Mouse (Mus musculus) midbrain, embryonic 14.5 days (tissue): ENCODE measurements around the gene Gtf3c1. TPM values are rescaled to one million over a fixed set of nuclear protein-coding genes. Genes with fewer than 3 reads are reported as not detected.

Source experiments
- ATAC-seq: fragments of 200-750 bp; cut with Nextera tagmentation; 2 replicates; pipeline ENCODE4 v1.8.0; 2017; ENCODE audit warnings: moderate number of reproducible peaks, moderate library complexity; ENCODE audit not compliant: low FRiP score, low TSS enrichment
- DNase-seq: peaks from one replicate; pipeline ENCODE4 v3.0.0-alpha.2; 2015
- H3K27ac ChIP-seq: fragments of 300-500 bp; sonication (generic); replicated peaks from 2 replicates; pipeline ENCODE4 v1.5.1; 2014; ENCODE audit warnings: mild to moderate bottlenecking, low read depth, low read length, moderate library complexity
- H3K27me3 ChIP-seq: fragments of 300-500 bp; sonication (generic); 2 replicates; pipeline ENCODE4 v1.6.1; 2014; ENCODE audit warnings: low read length, control low read depth, mixed read lengths; ENCODE audit not compliant: control insufficient read depth, insufficient read depth
- H3K36me3 ChIP-seq: fragments of 300-500 bp; sonication (generic); 2 replicates; pipeline ENCODE4 v1.6.1; 2014; ENCODE audit warnings: low read length, control low read depth; ENCODE audit not compliant: control insufficient read depth, insufficient read depth
- H3K4me1 ChIP-seq: fragments of 300-500 bp; sonication (generic); 2 replicates; pipeline ENCODE4 v1.6.1; 2014; ENCODE audit warnings: mild to moderate bottlenecking, antibody characterized with exemption, low read length, control low read depth; ENCODE audit not compliant: control insufficient read depth, insufficient read depth
- H3K4me2 ChIP-seq: fragments of 300-500 bp; sonication (generic); 2 replicates; pipeline ENCODE4 v1.6.1; 2014; ENCODE audit warnings: mild to moderate bottlenecking, low read length, moderate library complexity
- H3K4me3 ChIP-seq: fragments of 300-500 bp; sonication (generic); replicated peaks from 2 replicates; pipeline ENCODE4 v1.5.1; 2014; ENCODE audit warnings: low read depth, low read length
- H3K9ac ChIP-seq: fragments of 300-500 bp; sonication (generic); replicated peaks from 2 replicates; pipeline ENCODE4 v1.6.1; 2014; ENCODE audit warnings: mild to moderate bottlenecking, low read length, moderate library complexity
- H3K9me3 ChIP-seq: fragments of 300-500 bp; sonication (generic); 2 replicates; pipeline ENCODE4 v1.6.1; 2016; ENCODE audit warnings: low read length, control low read depth, mixed read lengths; ENCODE audit not compliant: control insufficient read depth
- WGBS: fragments of 180-500 bp; shearing (Covaris S2); extraction: QIAGEN DNeasy Blood & Tissue Kit; methylation state at CpG from one replicate; pipeline ENCODE4 v1.1.7; 2014; 5-methylcytosine and 5-hydroxymethylcytosine counted together
- polyA plus RNA-seq: library from polyadenylated mRNA; unstranded; fragments of >200 nt; fragmentation: Nextera tagmentation; extraction: Ambion mirVana; gene quantifications from 2 replicates; pipeline ENCODE4 v1.2.1, GENCODE M21; 2014

The Gtf3c1 gene
- polyA plus RNA-seq, 1 experiment from 2014 or later = 47.1 TPM

DNA sequence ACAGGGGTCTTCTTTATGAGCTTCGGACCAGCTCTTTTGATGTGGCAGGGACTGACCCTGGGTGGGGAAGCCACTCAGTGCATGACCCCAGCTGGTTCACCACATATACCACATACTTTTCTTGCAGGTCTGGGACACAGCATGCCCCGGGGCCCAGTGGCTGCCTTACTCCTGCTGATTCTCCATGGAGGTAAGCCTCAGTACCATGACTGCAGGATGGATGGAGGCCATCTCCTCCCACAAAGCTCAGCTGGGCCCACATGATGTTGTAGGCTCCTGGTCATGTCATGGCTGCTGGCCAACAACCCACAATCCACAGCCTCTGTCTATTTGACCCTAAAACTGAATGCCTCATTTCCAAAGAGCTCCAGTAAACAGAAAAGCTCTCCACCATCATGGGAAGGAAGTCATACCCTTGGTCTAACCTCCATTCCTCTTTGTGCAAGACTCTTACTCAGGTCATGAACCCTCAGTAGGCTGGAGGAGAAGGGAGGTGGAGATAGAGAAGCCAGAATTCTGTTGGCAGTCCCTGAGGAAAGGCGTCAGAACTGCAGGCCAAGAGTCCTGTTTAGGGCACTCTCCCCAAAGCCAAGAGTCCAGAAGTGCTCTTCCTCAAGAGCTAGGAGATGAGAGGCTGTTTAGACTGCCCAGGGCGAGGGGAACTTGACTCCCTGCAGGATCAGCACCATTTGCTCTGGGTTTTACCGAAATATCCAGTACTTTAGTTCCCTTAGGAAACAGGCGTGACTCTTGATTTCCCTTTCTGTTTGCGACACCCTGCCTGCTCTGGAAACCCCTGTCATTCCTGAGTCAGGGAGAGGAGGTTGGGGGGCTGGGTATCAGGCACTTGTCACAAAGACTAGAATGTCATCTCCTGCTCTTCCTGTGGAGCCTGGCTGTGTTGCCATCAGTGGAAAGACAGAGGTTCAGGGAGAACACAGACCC is 84.6 kb downstream of the Gtf3c1 start:
- H3K4me3 ChIP-seq = no peak overlapping the region
- no peak overlapping the region for H3K9ac ChIP-seq
- 78% methylated on average over 7 of the region's 7 CpGs for WGBS
- no peaks in the 10 kb centered on the region for H3K4me1 ChIP-seq
- no peak overlapping the region for H3K27ac ChIP-seq
- H3K4me2 ChIP-seq = no peak overlapping the region
- H3K9me3 ChIP-seq = no peaks in the 10 kb centered on the region
- DNase-seq = no peak
- no peaks in the 10 kb centered on the region for H3K36me3 ChIP-seq
- no peaks in the 10 kb centered on the region for H3K27me3 ChIP-seq
- no peak for ATAC-seq

DNA sequence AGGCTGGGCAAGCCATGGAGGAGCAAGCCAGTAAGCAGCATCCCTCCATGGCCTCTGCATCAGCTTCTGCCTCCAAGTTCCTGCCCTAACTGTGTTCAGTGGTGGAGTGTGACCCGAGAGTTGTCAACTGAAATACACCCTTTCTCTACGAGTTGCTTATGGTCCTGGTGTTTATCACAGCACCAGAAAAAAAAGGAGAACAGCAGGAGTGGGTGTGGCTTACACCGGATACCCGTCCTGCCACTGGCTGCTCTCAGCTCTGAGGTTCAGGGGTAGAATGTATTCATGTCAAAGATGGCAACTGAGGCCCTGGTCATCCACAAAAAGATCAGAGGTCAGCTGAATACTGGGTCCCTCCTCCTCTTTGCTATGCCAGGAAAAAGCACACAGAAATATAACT is 87.5 kb downstream of the Gtf3c1 start:
- 77% methylated on average over 4 of the region's 4 CpGs for WGBS

DNA sequence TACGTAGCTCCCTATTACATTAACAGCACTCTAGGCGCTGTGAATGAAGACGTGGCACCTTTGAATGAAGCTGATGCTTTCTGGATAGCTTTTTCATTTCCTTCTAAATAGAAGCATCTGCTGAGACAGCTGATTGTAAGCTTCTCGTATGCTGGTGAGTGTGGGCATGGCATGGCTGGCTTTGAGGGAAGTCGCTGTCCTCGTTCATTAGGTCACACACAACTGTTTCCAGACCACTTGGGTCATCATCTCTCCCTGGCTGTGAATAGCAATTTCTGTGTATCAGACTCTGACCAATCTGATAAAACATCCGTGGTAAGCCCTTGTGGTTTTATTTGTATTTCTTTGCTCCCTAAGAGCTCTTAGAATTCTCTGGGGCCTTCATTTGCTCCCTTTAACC is 89.6 kb downstream of the Gtf3c1 start:
- Histone ChIP-seq H3K4me1 (no peaks in the 10 kb centered on the region), H3K4me3 (no peak overlapping the region), H3K4me2 (no peak overlapping the region), H3K9me3 (no peaks in the 10 kb centered on the region), H3K27ac (no peak overlapping the region), H3K9ac (no peak overlapping the region), H3K27me3 (no peaks in the 10 kb centered on the region), H3K36me3 (no peaks in the 10 kb centered on the region)
- ATAC-seq (no peak), DNase-seq (no peak)
- WGBS = 86% methylated on average over 7 of the region's 7 CpGs

More for the DNA sequence above, 87.5 kb downstream of the Gtf3c1 start:
- Histone ChIP-seq H3K4me3 (no peak overlapping the region), H3K4me1 (no peaks in the 10 kb centered on the region), H3K27me3 (no peaks in the 10 kb centered on the region), H3K4me2 (no peak overlapping the region), H3K9me3 (no peaks in the 10 kb centered on the region), H3K9ac (no peak overlapping the region), H3K36me3 (no peaks in the 10 kb centered on the region), H3K27ac (no peak overlapping the region)
- ATAC-seq (no peak), DNase-seq (no peak)

DNA sequence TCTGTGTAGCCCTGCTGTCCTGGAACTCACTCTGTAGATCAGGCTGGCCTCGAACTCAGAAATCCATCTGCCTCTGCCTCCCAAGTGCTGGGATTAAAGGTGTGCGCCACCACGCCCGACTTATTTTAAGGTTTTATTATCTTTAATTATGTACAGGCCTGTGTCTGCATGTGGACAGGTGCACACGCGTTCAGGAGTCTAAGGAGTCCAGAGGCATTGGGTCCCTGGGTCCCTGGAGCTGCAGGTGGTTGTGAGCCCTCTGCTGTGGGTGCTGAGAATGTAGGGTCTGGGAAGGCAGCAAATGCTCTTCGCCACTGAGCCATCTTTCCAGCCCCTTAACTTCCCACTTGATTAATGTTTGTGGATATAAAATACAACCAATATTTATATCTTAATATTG is 92.1 kb downstream of the Gtf3c1 start:
- Histone ChIP-seq H3K4me2 (no peak overlapping the region), H3K9ac (no peak overlapping the region), H3K27ac (no peak overlapping the region), H3K36me3 (no peaks in the 10 kb centered on the region), H3K4me3 (no peak overlapping the region), H3K4me1 (no peaks in the 10 kb centered on the region), H3K9me3 (no peaks in the 10 kb centered on the region), H3K27me3 (no peaks in the 10 kb centered on the region)
- DNase-seq (no peak), ATAC-seq (no peak)
- 93% methylated on average over 7 of the region's 7 CpGs for WGBS

DNA sequence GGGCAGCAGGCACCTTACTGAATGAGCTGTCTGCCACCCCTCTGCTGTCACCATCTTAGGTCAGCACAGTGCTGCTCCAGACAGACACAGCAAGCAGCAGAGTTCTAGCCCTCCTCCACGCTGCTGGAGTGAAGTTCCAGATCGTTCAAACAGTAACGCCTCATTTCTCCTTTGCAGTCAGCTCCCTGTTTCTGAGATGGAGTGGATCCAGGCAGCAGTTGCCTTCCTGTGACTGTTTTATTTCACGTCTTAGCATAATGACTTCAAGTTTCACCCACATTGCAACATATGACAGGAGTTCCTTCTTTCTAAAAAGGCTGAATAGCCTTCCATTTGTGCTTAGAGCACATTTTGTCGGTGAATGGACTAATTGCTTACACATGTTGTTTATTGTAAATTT is 94.0 kb downstream of the Gtf3c1 start:
- H3K9me3 ChIP-seq = no peaks in the 10 kb centered on the region
- no peak overlapping the region for H3K4me3 ChIP-seq
- 87% methylated on average over 5 of the region's 5 CpGs for WGBS

DNA sequence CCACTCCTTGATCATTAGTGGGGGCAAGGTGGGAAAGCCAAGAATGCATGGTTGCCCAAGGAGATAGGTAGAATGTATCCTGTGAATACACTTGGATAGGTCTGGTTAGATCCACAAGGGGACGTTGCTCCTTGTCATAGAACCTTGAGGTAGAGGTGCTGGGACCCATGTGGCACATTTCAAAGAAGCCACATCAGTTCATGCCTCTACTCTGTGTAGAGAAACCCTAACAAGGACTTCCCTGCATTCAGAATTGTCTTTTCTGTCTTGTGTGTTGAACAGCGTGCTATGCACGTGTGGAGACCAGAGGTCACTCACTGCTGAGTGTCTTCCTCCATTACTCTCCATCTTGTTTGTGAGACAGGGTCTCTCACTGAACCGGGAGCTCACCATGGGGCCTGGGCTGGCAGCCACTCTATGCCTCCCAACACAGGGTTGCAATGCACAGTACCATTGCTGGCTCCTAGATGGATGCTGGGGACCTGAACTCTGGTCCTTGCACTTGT is 99.3 kb downstream of the Gtf3c1 start:
- ATAC-seq (no peak), DNase-seq (no peak)
- 90% methylated on average over 4 of the region's 4 CpGs for WGBS
- Histone ChIP-seq H3K27me3 (no peaks in the 10 kb centered on the region), H3K4me1 (no peaks in the 10 kb centered on the region), H3K4me3 (no peak overlapping the region), H3K36me3 (no peaks in the 10 kb centered on the region), H3K9me3 (no peaks in the 10 kb centered on the region), H3K4me2 (no peak overlapping the region), H3K9ac (no peak overlapping the region), H3K27ac (no peak overlapping the region)

More for the DNA sequence above, 94.0 kb downstream of the Gtf3c1 start:
- DNase-seq (no peak), ATAC-seq (no peak)
- Histone ChIP-seq H3K4me1 (no peaks in the 10 kb centered on the region), H3K27ac (no peak overlapping the region), H3K9ac (no peak overlapping the region), H3K4me2 (no peak overlapping the region), H3K36me3 (no peaks in the 10 kb centered on the region), H3K27me3 (no peaks in the 10 kb centered on the region)

DNA sequence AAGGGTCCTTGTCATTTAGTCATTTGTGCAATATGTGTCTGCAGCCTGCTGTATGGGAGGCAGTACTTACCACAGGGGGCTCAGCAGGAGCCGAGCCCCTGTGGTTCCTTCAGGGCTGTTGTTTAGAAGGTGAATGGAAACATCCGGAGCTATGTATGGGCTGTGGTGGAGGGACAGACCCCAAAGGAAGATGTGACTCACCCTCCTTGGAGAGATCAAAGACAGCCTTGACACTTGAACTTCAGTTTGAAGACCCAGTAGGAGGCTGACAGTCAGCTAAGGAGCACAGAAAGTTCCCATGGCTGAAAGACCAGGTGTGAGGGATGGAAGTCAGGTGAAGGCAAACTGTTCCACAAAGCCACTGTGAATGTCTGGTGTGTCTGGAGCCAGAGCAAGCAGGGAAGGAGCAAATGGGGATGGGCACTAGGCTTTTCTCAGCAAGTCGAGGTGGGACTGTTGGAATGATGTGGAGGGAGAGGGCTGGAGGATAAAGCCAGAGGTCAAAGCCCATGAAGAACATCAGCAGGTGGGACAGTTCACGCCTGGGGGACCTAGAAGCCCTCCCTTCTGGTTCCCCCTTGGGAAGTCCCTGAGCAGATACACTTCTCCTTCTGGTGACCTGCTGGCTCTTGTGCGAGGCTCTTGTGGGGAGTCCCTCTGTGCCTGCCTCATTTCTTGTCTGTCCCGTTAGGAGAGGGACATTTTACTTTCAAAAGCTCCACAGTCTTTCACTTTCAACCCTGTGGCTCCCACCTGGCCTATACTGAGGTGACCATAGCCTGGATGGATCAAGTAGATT is 100.0 kb downstream of the Gtf3c1 start:
- H3K36me3 ChIP-seq = no peaks in the 10 kb centered on the region
- H3K27me3 ChIP-seq = no peaks in the 10 kb centered on the region
- no peak overlapping the region for H3K27ac ChIP-seq
- H3K4me1 ChIP-seq = no peaks in the 10 kb centered on the region
- H3K4me3 ChIP-seq = no peak overlapping the region
- ATAC-seq (no peak), DNase-seq (no peak)
- 67% methylated on average over 6 of the region's 6 CpGs for WGBS
- H3K9me3 ChIP-seq = no peaks in the 10 kb centered on the region
- no peak overlapping the region for H3K9ac ChIP-seq
- H3K4me2 ChIP-seq = no peak overlapping the region

DNA sequence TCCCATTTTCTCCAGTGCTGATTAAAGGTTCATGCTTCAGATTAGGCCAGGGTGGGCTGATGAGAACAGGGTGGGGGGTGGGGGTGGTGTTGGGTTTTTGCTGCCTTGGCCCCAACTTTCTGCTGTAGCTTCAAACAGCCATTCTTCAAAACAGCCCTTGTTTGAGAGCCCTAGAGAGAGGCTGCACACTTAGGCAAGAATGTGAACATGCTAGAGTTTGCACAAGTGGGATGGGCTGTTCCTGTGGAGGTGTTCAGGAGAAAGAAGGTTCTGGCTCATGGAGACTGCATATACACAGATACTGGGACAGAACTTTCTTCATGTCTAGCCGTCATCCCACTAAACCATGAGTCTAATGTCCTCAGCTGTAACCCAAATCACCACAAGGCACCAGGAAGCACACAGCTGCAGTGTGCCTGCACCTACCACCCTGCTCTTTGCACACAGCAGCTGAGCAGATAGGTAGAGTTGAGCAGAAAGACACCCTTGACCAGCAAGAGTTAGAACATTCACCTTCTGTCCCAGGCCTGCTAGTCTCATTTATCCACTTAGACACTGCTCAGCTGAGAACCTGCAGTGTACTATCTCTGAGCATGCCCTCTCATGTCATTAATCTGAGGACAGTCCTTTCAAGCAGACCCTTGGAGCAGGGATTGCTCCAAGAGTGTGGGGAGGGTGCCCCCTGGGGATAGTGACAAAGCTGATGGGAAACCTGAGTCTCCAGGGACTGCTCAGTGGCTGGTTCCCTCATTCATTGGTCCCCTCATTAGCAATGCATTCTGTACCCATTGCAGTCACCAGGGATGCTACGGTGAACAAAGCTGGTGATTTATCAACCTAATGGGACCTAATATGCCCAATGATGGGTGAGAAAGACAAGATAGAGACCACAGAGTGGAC is 101.1 kb downstream of the Gtf3c1 start:
- H3K36me3 ChIP-seq = no peaks in the 10 kb centered on the region
- H3K9ac ChIP-seq = no peak overlapping the region
- DNase-seq = no peak
- no peaks in the 10 kb centered on the region for H3K9me3 ChIP-seq
- H3K4me1 ChIP-seq = no peaks in the 10 kb centered on the region
- H3K27ac ChIP-seq = no peak overlapping the region
- no peaks in the 10 kb centered on the region for H3K27me3 ChIP-seq
- H3K4me2 ChIP-seq = no peak overlapping the region
- WGBS = 67% methylated on average over 2 of the region's 2 CpGs
- no peak for ATAC-seq
- H3K4me3 ChIP-seq = no peak overlapping the region
